Mouse (Mus musculus) monocyte, adult 2 months (primary cell): Measurements from ENCODE around the gene Olfr777.
"Not testable (repeated sequence)": the region's sequence is repeated elsewhere in the genome, so short reads cannot be mapped to it uniquely, and the experiment has no call there.

Experiments
- DNase-seq, 2 experiments: peaks; one replicate each; pipeline ENCODE4 v3.0.0; 2022; ENCODE audit warnings: low spot score in 2 of 2, low read depth in 1 of 2

Olfr777 gene

DNA sequence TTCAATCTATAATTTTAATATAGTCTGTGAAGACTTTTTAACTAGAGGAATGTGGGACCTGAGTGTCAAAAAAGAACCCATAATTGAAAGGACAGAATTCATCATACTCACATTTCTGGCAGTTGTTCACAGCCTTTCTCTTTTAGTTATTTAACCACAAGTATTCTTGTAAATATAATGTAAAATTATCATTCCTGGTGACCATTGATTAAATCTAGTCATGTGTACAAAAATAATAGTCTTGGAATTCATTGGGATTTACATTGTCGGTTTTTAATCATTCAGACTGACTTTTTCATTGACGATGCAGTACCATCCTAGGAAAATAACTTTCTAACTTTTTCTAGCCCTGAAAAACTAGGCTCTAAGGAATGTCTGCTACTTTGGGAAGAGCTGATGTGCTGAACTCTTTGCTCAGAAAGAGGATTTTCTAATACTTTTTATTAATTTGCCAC lies at the start of gene Olfr777:
Olfr777 (minus strand) TSS at position 405 of the 455 bp plus-strand sequence.
- DNase-seq = no peak

DNA sequence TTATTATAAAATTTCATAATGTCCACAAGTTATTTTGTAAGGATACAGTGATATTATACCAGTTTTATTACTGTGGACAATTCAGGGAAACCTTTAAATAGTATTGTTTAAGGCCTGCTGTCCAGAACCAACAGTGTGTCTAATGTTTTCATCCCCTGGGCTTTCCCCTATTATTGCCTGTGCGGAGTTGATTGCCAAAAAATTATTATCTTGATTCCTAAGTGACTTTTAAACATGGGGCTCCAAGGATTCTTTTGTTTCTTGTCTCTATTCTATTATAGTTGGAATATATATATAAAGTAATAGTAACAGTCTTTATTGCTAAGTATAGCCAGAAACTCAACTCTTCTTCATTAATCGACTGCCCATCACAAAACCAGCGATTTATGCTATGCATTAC lies 46.5 kb upstream of the Olfr777 start, which contains the start of gene Olfr780:
Olfr780 (plus strand) TSS at position 301 of the 400 bp plus-strand sequence.
- DNase-seq = no peak

DNA sequence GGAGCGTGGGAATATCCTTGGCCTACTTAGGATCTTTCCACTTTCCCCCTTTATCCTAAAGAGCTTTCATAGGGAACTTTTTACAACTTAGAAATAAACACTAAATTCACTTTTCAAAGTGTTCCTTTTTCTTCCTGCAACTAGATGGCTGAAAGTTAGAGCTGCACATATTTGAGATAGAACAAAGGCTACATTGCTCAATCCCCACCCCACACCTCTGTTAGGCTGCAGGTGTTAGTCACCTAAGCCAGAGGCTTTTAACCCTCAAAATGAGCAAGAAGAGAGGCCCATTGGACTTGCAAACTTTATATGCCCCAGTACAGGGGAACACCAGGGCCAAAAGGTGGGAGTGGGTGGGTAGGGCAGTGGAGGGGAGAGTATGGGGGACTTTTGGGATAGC lies 42.2 kb upstream of the Olfr777 start:
- not testable (repeated sequence) for DNase-seq

DNA sequence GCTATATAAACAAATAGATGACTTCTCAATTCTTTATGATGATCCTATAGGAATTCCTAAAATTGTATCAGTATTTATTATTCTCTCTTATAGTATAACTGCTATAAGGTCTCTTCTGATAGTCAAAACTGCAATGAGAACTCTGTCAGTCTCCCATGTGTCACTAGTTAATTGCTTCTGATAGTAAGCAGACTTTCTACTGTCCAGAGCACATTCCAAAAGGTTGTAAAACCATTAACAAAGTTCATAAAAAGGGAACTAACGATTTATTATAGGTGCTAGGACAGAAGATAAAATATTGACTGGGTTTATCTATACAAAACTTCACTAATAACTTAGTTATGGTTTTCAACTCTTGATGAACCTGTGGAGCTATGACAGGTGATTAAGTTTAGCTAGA lies 41.7 kb upstream of the Olfr777 start:
- DNase-seq = not testable (repeated sequence)

DNA sequence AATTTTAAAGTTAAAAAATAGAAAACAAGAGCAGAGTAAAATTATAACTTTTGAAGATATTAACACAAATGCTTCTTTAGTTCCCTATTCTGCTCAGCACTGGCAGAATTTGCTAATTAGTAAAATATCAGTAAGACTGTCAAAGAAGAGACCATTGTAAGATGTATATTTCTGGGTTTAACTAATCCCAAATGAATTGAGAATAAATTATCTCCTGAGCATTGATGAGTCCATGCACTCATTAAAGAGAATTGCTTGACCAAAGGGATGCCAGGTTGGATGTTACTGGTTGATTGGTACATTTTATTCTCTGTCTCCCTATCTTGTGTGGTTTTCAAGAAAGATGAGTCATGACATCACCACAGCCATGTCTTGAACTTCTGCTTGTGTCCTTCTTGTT lies 12.5 kb downstream of the Olfr777 start, which contains the start of gene Olfr776:
Olfr776 (plus strand) TSS at position 301 of the 400 bp plus-strand sequence.
- no peak for DNase-seq

DNA sequence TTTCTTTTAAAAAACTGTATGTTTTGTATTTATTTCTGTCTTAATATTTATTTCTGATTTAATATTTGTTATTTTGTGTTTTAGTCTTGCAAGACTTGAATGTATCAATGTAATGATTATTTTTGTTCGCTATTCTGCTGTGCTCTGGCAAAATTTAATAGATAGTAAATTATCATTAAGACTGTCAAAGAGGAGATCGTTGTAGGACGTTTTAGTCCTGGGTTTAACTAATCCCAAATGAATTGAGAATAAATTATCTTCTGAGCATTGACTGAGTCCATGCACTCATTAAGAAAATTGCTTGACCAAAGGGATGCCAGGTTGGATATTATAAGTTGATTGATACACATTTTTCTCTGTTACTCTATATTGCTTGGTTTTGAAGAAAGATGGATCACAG lies 23.2 kb downstream of the Olfr777 start, which contains the start of gene Olfr775:
Olfr775 (plus strand) TSS at position 301 of the 400 bp plus-strand sequence.
- DNase-seq = no peak

DNA sequence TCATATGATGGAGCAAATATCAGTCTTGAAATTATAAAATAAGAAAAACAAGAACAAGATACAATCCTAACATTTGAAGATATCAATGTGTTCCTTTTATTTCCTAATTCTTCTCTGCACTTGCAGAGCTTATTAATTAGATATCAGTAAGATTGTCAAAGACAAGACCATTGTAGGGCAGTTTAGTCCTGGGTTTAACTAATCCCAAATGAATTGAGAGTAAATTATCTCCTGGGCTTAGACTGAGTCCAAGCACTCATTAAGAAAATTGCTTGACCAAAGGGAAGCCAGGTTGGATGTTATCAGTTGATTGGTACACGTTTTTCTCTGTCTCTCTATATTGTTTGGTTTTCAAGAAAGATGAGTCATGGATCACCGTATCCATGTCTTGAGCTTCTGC lies 35.4 kb downstream of the Olfr777 start, which contains the start of gene Olfr774:
Olfr774 (plus strand) TSS at position 301 of the 400 bp plus-strand sequence.
- DNase-seq = no peak

DNA sequence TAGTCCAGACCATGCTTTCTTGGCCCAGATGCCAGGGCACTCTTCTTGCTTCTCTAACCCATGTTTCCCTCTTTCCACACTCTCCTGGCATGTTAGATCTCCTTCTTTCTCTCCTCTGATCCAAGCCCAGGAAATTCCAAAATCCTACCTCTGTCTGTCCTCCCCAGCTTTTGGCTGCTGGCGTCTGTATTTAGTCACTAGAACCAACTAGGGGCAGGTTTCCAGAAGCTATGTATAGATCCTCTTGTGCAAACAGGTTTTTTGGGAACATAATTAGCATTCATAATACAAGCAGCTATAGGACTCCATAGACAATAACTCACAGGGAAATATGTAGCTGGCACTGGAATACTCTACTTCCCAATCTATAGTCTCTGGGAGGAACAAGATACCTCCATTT lies 40.5 kb downstream of the Olfr777 start:
- DNase-seq = no peak
